Mouse (Mus musculus): ENCODE measurements around the gene Pear1. TPM values are rescaled to one million over a fixed set of nuclear protein-coding genes. Genes with fewer than 3 reads are reported as not detected.
A peak's percentile ranks its signal among the peaks of the same experiment; 100 is the strongest.

Gene Pear1
- polyA plus RNA-seq, 1 experiment from 2014 or later: 0.30 TPM

DNA sequence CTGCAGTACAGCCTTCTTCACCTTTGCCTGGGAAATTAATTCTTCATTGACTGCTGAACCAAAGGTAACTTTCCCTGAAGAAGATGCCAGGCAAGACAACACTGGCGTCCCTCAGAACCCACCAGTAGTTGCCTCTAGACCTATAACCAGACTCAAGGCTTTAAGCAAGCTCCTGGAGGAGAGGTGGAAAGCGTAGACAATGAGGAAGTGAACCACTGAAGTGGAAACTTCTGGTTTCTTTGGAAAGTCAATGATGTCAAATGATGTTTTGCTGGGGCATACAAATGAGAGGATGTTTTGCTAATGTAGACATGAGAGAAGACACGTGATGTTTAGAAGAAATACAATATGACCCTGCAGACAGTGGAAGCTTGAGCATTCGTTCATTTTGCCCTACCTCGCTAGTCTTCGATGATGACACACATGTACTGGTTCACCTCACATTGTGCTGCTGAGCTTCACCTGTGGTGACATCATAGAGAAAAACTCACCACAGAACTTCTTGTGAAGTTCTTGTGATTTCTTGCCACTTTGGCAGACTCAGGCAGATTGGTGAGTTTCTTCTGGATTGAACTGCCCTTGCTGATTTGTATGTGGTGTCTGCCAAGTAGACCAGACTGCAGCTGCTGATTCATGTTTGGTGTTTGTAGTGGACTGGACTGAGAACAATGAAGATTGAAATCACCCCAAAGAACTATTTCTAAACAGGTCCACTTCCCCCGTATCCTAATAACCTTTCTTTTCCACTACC lies 8.2 kb upstream of the Pear1 start:
- no peaks in the 10 kb centered on the region for H3K36me3 ChIP-seq (ENCODE audit: inconsistent target)
- H3K27ac ChIP-seq: no peak overlapping the region
- no peaks in the 10 kb centered on the region for H3K79me2 ChIP-seq (ENCODE audit: inconsistent target)
- 91% methylated on average over 6 of the region's 7 CpGs for WGBS (ENCODE audit: missing documents)
- no peak overlapping the region for H3K4me3 ChIP-seq (ENCODE audit: inconsistent target)

DNA sequence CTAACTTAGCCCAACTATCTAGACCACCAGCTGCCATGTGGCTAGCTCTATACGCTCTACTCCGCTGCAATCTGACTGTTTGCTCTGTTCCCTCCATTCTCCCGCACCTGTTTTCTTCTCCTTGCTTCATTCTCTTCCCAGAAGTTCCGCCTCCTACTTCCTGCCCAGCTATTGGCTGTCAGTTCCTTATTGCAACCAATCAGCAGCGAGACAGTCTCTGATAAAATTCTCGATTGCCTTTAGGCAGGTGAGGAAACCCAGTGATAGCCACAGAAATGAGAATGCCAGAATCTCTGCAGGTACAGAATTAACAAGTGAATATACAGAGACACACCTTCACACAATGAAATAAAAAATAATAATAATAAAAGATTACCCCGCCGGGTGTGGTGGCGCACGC lies 4.9 kb upstream of the Pear1 start:
- H3K27ac ChIP-seq: no peak overlapping the region
- WGBS (ENCODE audit: missing documents): 55% methylated on average over 10 of the region's 10 CpGs
- no peaks in the 10 kb centered on the region for H3K36me3 ChIP-seq (ENCODE audit: inconsistent target)
- no peaks in the 10 kb centered on the region for H3K79me2 ChIP-seq (ENCODE audit: inconsistent target)
- no peak overlapping the region for H3K4me3 ChIP-seq (ENCODE audit: inconsistent target)

DNA sequence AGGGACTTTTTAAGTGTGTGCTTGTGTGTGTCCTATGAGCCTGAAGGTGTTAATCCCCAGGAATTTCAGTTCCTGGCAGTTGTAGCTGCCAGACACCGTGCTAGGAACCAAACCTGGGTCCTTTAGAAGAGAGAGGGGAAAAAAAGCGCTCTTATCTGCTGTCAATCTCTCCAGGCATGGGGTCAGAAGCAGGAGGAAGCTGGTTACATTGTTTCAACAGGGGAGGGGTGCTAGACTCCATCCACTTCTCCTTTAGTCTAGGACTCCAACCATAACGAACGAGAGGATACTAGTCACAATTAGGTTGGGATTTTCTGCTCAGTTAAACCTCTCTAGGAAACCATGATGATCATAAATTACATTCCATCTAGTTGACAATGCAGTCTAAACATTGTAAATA lies 4.3 kb upstream of the Pear1 start:
- no peak overlapping the region for H3K4me3 ChIP-seq (ENCODE audit: inconsistent target)
- 2% methylated on average over 4 of the region's 4 CpGs for WGBS (ENCODE audit: missing documents)
- no peaks in the 10 kb centered on the region for H3K79me2 ChIP-seq (ENCODE audit: inconsistent target)
- no peak overlapping the region for H3K27ac ChIP-seq
- no peaks in the 10 kb centered on the region for H3K36me3 ChIP-seq (ENCODE audit: inconsistent target)

DNA sequence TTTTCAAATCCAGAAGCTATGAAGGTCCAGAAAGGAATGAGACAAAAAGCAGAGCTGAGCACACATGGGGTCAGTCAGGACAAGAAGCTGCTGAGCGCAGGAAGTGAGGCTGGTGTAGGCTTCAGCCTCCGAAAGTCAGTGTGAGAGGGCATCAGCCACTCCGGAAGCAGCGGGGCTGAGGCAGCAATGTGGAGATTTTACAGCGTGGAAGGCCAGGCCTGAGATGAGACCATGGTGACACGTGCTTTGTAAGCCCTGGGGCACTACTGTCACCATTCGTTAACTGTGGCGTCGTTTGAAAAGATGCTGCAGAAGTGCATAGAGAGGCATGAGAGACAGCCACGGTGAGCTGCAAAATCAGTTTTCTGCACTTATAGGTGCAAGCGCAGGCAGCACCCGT lies 5.9 kb downstream of the Pear1 start:
- H3K27ac ChIP-seq: no peak overlapping the region
- H3K4me3 ChIP-seq (ENCODE audit: inconsistent target): no peak overlapping the region
- no peaks in the 10 kb centered on the region for H3K36me3 ChIP-seq (ENCODE audit: inconsistent target)
- 89% methylated on average over 12 of the region's 12 CpGs for WGBS (ENCODE audit: missing documents)
- H3K79me2 ChIP-seq (ENCODE audit: inconsistent target): no peaks in the 10 kb centered on the region

DNA sequence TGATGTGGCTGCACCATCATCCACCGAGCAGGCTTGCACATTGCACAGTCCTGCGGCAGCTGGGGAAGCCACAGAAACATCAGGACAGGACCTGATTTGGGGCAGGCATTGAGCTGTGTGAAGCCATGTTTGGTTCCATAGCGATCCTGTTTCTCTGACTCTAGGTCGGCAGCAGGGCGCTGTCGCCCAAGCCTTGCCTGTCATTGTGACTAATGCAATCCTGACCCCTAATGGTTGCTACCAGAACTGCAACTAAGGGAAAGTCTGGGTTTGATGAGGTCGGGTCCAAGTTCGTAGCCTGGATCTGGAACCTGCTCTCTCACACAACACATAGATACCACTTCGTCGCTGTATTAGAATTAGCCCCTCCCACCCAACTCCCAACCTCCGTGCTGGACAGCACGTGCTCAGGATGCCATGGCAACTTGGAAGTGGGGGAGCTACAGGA lies 7.4 kb downstream of the Pear1 start:
- Histone ChIP-seq H3K27ac (no peak overlapping the region), H3K4me3 (ENCODE audit: inconsistent target) (no peak overlapping the region), H3K36me3 (ENCODE audit: inconsistent target) (no peaks in the 10 kb centered on the region), H3K79me2 (ENCODE audit: inconsistent target) (no peaks in the 10 kb centered on the region)
- WGBS (ENCODE audit: missing documents): 6% methylated on average over 12 of the region's 12 CpGs

DNA sequence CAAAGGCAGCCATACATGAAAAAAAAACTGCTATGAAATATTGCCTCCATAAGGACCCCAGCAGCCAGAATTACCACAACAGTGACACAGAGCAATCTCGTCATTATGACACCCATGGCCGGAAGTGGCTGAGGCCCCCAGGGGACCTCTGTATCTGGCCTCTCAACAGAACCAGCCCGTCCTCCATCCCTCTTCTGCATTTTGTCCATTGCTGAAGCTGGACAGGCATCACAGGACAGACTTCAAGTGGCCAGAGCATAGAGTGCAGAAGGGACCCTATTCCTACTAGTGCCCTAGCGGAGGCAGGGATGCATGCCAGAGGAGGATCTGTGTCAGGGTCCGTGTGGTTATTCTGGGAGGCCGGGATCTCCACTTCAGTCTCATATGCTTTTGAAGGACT lies 7.9 kb downstream of the Pear1 start:
- no peak overlapping the region for H3K27ac ChIP-seq
- 63% methylated on average over 6 of the region's 6 CpGs for WGBS (ENCODE audit: missing documents)

DNA sequence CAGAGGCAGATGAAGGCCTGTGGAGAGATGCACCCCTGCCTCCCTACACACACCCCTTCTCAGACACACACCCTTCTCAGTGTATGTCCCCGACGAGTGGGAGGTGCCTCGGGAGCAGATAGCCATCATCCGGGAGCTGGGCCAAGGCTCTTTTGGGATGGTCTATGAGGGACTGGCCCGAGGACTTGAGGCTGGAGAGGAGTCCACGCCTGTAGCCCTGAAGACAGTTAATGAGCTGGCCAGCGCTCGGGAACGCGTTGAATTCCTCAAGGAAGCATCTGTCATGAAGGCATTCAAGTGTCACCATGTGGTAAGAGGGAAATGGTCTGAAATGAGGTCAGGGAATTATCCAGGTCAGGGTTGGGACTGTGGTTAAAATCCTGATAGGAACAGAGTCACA lies 11.2 kb downstream of the Pear1 start:
- no peaks in the 10 kb centered on the region for H3K36me3 ChIP-seq (ENCODE audit: inconsistent target)
- WGBS (ENCODE audit: missing documents): 74% methylated on average over 10 of the region's 10 CpGs

More for the DNA sequence above, 7.9 kb downstream of the Pear1 start:
- Histone ChIP-seq H3K36me3 (ENCODE audit: inconsistent target) (no peaks in the 10 kb centered on the region), H3K4me3 (ENCODE audit: inconsistent target) (no peak overlapping the region), H3K79me2 (ENCODE audit: inconsistent target) (no peaks in the 10 kb centered on the region)

DNA sequence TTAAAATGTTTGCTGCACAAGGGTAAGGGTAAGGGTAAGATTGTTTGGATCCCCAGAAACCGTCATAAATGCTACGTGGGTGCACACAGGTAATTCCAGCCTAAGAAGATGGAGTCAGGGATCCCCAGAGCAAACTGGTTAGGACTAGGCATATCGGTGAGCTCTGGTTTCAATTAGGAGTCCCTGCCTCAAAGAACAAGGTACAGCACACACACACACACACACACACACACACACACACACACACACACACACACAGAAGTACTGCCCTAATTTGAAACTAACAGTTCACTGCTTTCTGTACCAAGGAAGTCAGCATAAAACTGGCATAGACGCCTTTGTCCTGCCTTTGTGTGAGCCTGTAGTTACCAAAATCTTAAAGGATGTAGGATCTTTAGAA lies 11.7 kb downstream of the Pear1 start:
- 61% methylated on average over 4 of the region's 4 CpGs for WGBS (ENCODE audit: missing documents)
- Histone ChIP-seq H3K79me2 (ENCODE audit: inconsistent target) (no peaks in the 10 kb centered on the region), H3K4me3 (ENCODE audit: inconsistent target) (no peak overlapping the region), H3K36me3 (ENCODE audit: inconsistent target) (no peaks in the 10 kb centered on the region), H3K27ac (no peak overlapping the region)

More for the DNA sequence above, 11.2 kb downstream of the Pear1 start:
- H3K4me3 ChIP-seq (ENCODE audit: inconsistent target): no peak overlapping the region
- H3K79me2 ChIP-seq (ENCODE audit: inconsistent target): no peaks in the 10 kb centered on the region
- H3K27ac ChIP-seq: no peak overlapping the region

DNA sequence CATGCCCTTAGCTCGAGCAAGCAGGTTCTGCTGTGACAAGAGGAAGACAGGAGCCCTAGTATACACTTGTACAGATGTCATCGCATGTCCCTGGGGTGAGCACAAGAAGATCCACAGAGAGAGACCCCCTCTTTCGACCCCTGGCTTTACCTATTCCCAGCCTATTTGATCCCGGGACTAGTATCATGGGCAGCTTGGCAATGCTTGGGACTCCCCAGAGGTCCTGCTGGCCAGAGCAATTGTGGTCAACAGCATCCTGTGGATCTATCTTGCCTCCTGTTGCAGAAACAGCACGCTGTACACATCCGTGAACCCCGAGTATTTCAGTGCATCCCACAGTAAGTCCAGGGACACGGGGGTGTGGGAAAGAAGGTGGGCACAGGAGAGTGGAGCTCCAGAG lies 12.8 kb downstream of the Pear1 start:
- Histone ChIP-seq H3K79me2 (ENCODE audit: inconsistent target) (no peaks in the 10 kb centered on the region), H3K4me3 (ENCODE audit: inconsistent target) (no peak overlapping the region), H3K27ac (no peak overlapping the region), H3K36me3 (ENCODE audit: inconsistent target) (no peaks in the 10 kb centered on the region)
- 80% methylated on average over 8 of the region's 8 CpGs for WGBS (ENCODE audit: missing documents)

DNA sequence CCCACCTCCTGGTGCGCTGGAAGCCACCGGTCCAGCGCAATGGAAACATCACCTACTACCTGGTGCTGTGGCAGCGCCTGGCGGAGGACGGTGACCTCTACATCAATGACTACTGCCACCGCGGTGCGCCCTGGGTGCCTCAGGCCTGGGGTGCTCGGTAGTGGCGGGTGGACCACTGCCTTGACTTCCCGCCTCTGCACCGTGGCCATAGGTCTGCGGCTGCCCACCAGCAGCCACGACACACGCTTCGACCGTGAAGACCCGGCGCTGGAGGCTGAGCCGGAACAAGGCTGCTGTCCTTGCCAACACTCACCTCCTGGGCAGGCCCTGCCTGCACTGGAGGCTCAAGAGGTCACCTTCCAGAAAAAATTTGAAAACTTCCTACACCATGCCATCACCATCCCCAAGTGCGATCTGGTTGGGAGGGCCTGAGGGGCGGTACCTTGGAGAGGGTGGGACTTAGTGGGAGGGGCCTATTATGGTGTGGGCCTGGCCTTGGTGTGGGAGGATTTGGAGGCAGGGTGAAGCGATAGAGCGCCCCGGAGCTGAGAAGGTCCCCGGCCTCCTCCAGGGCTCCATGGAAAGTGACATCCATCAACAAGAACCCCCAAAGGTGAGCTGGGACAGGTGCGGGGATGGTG lies 14.7 kb downstream of the Pear1 start:
- WGBS (ENCODE audit: missing documents): 20% methylated on average over 28 of the region's 28 CpGs
- H3K4me3 ChIP-seq (ENCODE audit: inconsistent target): no peak overlapping the region
- no peaks in the 10 kb centered on the region for H3K36me3 ChIP-seq (ENCODE audit: inconsistent target)
- H3K79me2 ChIP-seq (ENCODE audit: inconsistent target): no peaks in the 10 kb centered on the region
- H3K27ac ChIP-seq: no peak overlapping the region

DNA sequence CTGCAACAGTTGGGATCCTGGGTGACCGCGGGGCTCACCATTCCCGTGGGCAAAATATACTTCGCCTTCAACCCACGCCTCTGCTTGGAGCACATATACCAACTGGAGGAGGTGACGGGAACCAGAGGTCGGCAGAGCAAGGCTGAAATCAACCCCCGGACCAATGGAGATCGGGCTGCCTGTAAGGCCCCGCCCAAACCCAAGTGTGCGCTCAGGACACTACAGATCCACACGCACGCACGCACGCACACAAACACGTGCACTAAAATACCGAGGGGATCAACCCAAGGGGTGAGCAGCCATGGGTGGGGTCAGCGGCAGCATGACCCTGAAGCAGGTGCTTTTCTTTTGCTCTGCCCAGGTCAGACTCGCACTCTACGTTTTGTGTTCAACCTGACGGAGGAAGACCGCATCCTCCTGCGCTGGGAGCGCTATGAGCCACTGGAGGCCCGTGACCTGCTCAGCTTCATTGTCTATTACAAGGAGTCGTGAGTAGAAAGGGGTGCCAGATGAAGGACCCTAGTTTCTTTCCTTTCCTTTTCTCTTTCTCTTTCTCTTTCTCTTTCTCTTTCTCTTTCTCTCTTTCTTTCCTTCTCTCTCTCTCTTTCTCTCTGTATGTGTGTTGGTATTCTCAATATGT lies 19.9 kb downstream of the Pear1 start:
- no peaks in the 10 kb centered on the region for H3K79me2 ChIP-seq (ENCODE audit: inconsistent target)
- no peaks in the 10 kb centered on the region for H3K36me3 ChIP-seq (ENCODE audit: inconsistent target)
- peak overlapping the region; percentile 24 for H3K4me3 ChIP-seq (ENCODE audit: inconsistent target)
- 1% methylated on average over 20 of the region's 26 CpGs for WGBS (ENCODE audit: missing documents)
- H3K27ac ChIP-seq: no peak overlapping the region

DNA sequence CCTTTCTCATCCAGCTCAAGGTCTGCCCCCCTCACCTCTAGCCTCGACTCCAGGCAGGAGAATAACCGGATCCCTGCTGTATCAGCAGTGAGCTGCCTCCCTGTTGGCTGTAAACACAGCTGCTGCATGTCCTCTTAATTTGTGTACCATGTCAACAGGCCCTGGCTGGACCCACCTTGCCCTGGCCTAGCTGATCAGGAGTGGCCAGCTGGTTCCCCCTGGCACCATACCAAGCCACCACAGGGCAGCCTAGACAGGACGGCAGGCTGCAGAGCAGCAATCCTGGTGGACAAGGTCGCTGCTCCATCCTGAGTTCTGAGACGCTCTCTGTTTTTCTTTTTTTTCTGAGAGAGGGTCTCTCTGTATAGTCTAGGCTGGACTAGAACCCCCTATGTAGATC lies 22.4 kb downstream of the Pear1 start:
- Histone ChIP-seq H3K36me3 (ENCODE audit: inconsistent target) (no peaks in the 10 kb centered on the region), H3K79me2 (ENCODE audit: inconsistent target) (no peaks in the 10 kb centered on the region), H3K4me3 (ENCODE audit: inconsistent target) (no peak overlapping the region), H3K27ac (no peak overlapping the region)
- 77% methylated on average over 5 of the region's 5 CpGs for WGBS (ENCODE audit: missing documents)

DNA sequence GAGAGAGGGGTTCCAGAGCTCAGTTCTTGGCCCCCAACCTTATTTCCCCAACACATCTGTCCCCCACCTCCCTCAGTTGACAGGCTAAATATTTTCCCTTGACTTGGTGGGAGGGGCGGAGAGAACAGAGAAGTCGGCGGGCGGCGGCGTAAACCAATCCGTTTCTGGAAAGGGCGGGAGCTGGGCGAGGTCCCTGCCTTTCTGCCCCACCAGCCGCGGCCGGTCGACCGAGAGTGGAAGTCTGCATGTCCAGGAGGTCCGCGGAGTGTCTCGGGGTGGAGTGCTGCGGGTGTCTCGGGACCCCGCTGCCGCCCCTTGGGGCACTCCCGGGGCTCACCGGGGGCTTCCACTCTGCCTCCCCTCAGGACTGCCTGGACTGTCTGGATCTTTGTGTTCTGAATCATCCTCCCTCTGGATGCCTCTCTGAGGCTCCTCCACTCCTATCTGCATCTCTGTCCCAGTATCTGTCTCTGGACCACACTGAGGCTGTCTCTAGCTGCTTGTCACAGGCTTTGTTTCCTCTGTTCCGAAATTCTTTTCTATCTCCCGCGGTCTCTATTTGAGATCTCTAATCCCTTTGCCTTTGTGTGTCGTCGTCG lies 27.3 kb downstream of the Pear1 start, which contains the start of gene Insrr:
Gene Insrr, plus strand, starts transcription at position 216 of the 599 bp plus-strand sequence.
- H3K27ac ChIP-seq: no peak within 1 kb of the TSS
- 3% methylated on average over 29 of the region's 29 CpGs for WGBS (ENCODE audit: missing documents)
- no peaks in the 10 kb centered on the region for H3K36me3 ChIP-seq (ENCODE audit: inconsistent target)
- no peaks in the 10 kb centered on the region for H3K79me2 ChIP-seq (ENCODE audit: inconsistent target)
- no peak within 1 kb of the TSS for H3K4me3 ChIP-seq (ENCODE audit: inconsistent target)

DNA sequence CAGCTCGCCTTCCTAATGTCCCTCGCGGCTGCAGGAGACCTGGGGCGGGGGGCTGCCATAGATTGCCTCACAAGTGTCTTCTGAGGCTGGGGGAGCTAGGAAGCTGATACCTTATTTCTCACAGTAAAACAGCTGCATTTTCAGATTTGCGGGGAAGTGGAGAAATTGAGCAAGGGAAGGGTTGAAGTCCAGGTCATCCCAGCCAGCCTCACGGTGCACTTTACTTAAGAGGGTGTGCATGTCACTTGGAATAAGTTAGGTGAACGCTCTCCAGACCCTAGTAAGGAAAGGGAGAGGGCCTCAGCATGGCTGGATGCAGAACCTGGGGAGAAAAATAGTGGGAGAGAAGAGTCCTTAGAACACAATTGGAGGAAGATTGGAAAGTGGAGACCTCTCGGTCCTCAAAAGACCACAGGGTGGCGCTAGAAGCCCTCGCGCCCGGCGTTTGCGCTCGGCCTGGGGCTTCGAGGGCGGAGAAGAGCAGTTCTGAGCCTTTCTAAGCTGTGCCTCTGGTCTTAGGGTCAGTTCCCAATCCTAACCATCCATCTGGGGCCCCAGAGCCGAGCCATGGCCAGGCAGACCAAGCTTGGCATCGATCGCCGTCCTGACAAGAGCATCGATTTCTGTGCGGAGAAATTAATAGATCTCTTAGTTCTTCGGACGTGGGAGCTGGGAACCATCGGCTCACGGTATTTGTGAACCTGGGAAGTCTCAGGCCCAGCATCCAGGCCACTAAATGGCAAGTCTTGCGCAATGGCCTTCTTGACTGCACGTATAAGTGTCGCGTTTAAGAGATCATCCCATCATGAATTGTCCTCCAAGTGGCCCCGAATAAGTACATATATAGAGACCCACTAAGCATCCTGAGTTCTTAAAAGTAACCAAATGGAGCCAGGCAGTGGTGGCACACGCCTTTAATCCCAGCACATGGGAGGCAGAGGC lies 28.5 kb downstream of the Pear1 start:
- Histone ChIP-seq H3K27ac (no peak overlapping the region), H3K4me3 (ENCODE audit: inconsistent target) (no peak overlapping the region)
- 17% methylated on average over 32 of the region's 33 CpGs for WGBS (ENCODE audit: missing documents)

More for the DNA sequence above, 28.5 kb downstream of the Pear1 start:
- Histone ChIP-seq H3K36me3 (ENCODE audit: inconsistent target) (no peaks in the 10 kb centered on the region), H3K79me2 (ENCODE audit: inconsistent target) (no peaks in the 10 kb centered on the region)

Data from macrophage (primary cell).